Mouse (Mus musculus) midbrain, embryonic 15.5 days (tissue): ENCODE measurements at regions not wholly inside any gene's neighbourhood (a gene's known extent, or its start where the extent isn't known, plus 50 kb on each side); places are given as distances from the start of the nearest gene placed in this dataset.

Source experiments
- ATAC-seq: fragments of 200-750 bp; cut with Nextera tagmentation; replicated peaks from 2 replicates; pipeline ENCODE4 v1.8.0; 2017; ENCODE audit warnings: moderate TSS enrichment
- H3K27ac ChIP-seq: fragments of 300-500 bp; sonication (generic); 2 replicates; pipeline ENCODE4 v1.5.1; 2015; ENCODE audit warnings: mild to moderate bottlenecking, inconsistent platforms
- H3K27me3 ChIP-seq: fragments of 300-500 bp; sonication (generic); replicated peaks from 2 replicates; pipeline ENCODE4 v1.6.1; 2015; ENCODE audit warnings: inconsistent platforms
- H3K36me3 ChIP-seq: fragments of 300-500 bp; sonication (generic); replicated peaks from 2 replicates; pipeline ENCODE4 v1.6.1; 2015; ENCODE audit warnings: inconsistent platforms
- H3K4me1 ChIP-seq: fragments of 300-500 bp; sonication (generic); 2 replicates; pipeline ENCODE4 v1.6.1; 2015; ENCODE audit warnings: inconsistent platforms
- H3K4me2 ChIP-seq: fragments of 300-500 bp; sonication (generic); 2 replicates; pipeline ENCODE4 v1.6.1; 2015; ENCODE audit warnings: inconsistent platforms, mild to moderate bottlenecking, moderate library complexity
- H3K4me3 ChIP-seq: fragments of 300-500 bp; sonication (generic); 2 replicates; pipeline ENCODE4 v1.5.1; 2015; ENCODE audit warnings: mild to moderate bottlenecking, inconsistent platforms
- H3K9ac ChIP-seq: fragments of 300-500 bp; sonication (generic); 2 replicates; pipeline ENCODE4 v1.6.1; 2015; ENCODE audit warnings: mild to moderate bottlenecking, inconsistent platforms
- H3K9me3 ChIP-seq: fragments of 300-500 bp; sonication (generic); 2 replicates; pipeline ENCODE4 v1.6.1; 2016; ENCODE audit warnings: inconsistent platforms
- WGBS: fragments of 180-500 bp; shearing (Covaris S2); methylation state at CpG from one replicate; pipeline ENCODE4 v1.1.7; 2015; ENCODE audit warnings: mixed read lengths; 5-methylcytosine and 5-hydroxymethylcytosine counted together

DNA sequence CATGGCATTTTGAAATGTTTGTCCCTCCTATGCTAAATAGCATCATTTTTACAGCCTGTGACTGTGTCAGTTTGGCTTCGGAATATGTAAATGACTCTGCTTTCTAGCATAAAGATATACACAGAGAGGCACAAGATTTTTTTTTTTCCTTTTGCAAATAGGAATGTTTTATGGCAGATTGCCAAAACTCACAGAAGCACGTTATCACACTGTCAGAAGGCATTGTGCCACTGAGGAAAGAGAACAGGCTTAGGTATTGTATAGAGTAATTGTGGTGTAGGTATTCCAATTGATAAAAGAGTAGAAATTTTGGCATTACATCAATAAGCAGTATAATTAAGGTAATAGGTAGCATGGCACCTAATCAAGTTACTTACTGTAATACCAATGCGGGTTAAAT is 988.5 kb upstream of the Tenm2 start:
- Histone ChIP-seq H3K4me3 (no peak overlapping the region), H3K36me3 (no peaks in the 10 kb centered on the region), H3K27me3 (no peaks in the 10 kb centered on the region), H3K4me1 (0 out of 2 replicates have a peak, but pooled peaks cover 3% of the 10 kb centered on the region), H3K9ac (no peak overlapping the region), H3K9me3 (no peaks in the 10 kb centered on the region), H3K27ac (no peak overlapping the region), H3K4me2 (no peak overlapping the region)
- 50% methylated on average over 3 of the region's 3 CpGs for WGBS
- no peak; the same call in 1 of the 2 replicates for ATAC-seq

DNA sequence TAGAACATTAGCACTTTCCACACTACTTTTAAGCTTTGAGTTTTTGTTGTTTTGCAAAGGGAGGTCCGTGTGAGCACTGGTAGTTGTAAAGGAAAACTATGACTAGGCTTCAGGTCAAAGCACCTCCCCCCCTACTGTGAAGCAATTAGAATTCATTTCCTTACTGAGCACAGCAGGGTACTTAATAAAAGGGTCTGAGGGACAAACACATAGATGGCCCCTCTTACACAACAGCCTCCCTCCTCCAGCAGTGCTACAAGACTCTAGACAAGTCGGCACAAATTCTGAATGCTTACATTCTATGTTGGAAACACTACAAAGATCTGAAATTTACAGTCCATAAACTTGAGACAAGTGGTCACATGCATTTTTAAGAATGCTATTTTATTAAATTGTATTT is 967.6 kb upstream of the Tenm2 start:
- 25% methylated on average over 2 of the region's 2 CpGs for WGBS
- no peak for ATAC-seq
- H3K4me1 ChIP-seq = no peaks in the 10 kb centered on the region
- H3K4me2 ChIP-seq = no peak overlapping the region
- no peaks in the 10 kb centered on the region for H3K9me3 ChIP-seq
- H3K27ac ChIP-seq = no peak overlapping the region
- H3K4me3 ChIP-seq = no peak overlapping the region
- no peaks in the 10 kb centered on the region for H3K36me3 ChIP-seq
- no peaks in the 10 kb centered on the region for H3K27me3 ChIP-seq
- no peak overlapping the region for H3K9ac ChIP-seq

DNA sequence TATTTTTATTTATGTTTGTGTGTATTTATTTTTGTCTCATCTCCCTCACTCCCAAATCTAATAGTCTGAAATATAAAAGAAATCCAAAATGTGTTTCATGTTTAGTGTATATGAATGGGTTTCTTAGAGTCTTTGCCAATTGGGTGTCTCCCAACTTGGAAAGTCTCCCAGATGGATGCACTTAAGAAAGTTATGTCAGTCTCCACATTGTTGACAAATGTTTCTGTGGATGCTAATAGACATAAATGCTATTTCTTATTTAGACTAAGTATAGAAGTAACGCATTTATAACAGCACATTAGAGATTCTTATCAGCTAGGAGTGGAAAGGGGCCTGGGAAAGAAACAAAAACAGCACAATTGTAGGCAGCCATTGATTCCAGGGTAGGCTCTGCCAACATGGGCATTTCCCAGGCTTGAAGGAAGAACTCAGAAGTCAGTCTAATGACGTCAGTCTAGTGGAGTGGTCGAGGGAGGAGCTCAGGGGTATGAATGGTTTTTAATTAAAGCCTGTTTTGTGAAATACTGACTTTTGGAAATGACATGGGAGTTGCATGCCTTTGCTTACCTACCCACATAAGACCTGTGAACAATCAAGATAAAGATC is 965.5 kb upstream of the Tenm2 start:
- no peak overlapping the region for H3K4me2 ChIP-seq
- H3K27me3 ChIP-seq = no peaks in the 10 kb centered on the region
- H3K9ac ChIP-seq = no peak overlapping the region
- no peaks in the 10 kb centered on the region for H3K4me1 ChIP-seq
- ATAC-seq = no peak
- H3K27ac ChIP-seq = no peak overlapping the region
- no peaks in the 10 kb centered on the region for H3K9me3 ChIP-seq
- H3K4me3 ChIP-seq = no peak overlapping the region
- no peaks in the 10 kb centered on the region for H3K36me3 ChIP-seq
- WGBS = 73% methylated on average over 3 of the region's 3 CpGs

DNA sequence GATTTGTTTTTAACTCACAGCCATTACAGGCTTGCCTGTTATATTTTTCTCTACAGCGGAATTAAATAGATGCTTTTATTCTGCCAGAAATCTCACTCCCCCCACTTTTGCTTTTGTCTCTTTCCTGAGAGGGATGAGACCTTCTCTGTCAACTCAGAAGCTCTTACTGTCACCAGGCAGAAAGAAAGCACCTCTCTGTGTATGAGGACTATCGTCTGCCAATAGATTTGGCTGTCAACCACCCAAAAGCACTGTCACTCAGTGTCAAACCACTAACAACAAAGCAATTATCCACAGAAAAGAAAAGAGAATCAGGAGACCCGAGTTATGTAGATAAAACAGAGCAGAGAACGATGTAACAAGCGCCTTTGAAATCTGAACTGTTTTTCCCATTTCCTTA is 958.0 kb upstream of the Tenm2 start:
- Histone ChIP-seq H3K9ac (no peak overlapping the region), H3K4me1 (0 out of 2 replicates have a peak, but pooled peaks cover 3% of the 10 kb centered on the region), H3K27ac (no peak overlapping the region), H3K27me3 (no peaks in the 10 kb centered on the region), H3K4me2 (no peak overlapping the region), H3K4me3 (no peak overlapping the region), H3K9me3 (no peaks in the 10 kb centered on the region), H3K36me3 (no peaks in the 10 kb centered on the region)
- WGBS = 27% methylated on average over 5 of the region's 5 CpGs
- ATAC-seq = no peak

DNA sequence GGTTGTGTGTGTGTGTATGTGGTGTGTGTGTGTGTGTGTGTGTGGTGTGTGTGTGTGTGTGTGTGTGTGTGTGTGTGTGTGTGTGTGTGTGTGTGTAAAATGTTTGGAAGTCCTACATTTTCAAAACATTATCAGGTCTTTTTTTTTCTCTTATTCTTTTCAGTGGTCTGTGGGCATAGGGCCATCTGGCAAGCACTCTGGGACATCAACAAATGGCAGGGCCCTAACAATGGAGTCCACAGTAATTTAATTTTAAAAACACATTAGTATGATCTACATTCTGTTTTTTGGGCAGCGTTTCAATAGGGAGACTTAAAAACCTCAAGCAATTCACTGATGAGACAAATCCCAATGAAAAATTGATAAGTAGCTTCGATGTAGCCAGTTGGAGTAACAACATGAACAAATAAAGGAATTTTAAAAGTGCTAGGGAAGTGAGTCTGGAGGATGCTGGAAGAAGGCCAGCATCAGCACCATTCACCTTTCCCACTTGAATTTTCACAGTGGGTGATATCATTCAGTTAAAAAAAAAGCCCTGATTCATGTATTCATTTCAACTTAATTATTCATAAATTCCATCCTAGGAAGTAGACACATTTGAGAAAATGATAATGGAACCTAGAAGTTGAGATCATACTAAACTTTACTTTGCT is 956.3 kb upstream of the Tenm2 start:
- 35% methylated on average over 2 of the region's 2 CpGs for WGBS

DNA sequence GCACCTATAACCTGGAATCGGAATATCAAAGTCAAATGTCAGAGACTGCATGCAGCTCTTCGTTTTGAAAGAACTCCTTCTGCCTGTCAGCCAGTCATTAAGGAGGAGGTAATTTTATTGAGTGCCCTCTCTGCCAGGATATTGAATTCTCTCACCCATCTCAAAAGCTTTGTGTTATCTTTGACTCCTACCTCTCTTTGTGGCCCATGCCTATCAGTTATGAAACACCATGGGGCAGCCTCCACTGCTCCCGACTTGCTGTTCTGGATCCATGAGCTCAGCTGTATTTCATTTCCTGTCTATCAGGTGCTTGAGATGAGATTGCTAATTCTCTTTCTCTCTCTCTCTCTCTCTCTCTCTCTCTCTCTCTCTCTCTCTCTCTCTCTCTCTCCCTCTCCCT is 955.7 kb upstream of the Tenm2 start:
- Histone ChIP-seq H3K36me3 (no peaks in the 10 kb centered on the region), H3K9me3 (no peaks in the 10 kb centered on the region), H3K27ac (no peak overlapping the region), H3K4me3 (no peak overlapping the region), H3K27me3 (no peaks in the 10 kb centered on the region), H3K4me2 (no peak overlapping the region), H3K9ac (no peak overlapping the region), H3K4me1 (0 out of 2 replicates have a peak, but pooled peaks cover 3% of the 10 kb centered on the region)
- 50% methylated on average over 3 of the region's 3 CpGs for WGBS
- ATAC-seq = no peak

More for the DNA sequence above, 956.3 kb upstream of the Tenm2 start:
- Histone ChIP-seq H3K4me3 (no peak overlapping the region), H3K4me2 (no peak overlapping the region), H3K4me1 (0 out of 2 replicates have a peak, but pooled peaks cover 3% of the 10 kb centered on the region), H3K9me3 (no peaks in the 10 kb centered on the region), H3K36me3 (no peaks in the 10 kb centered on the region), H3K9ac (no peak overlapping the region), H3K27me3 (no peaks in the 10 kb centered on the region), H3K27ac (no peak overlapping the region)
- ATAC-seq = no peak

DNA sequence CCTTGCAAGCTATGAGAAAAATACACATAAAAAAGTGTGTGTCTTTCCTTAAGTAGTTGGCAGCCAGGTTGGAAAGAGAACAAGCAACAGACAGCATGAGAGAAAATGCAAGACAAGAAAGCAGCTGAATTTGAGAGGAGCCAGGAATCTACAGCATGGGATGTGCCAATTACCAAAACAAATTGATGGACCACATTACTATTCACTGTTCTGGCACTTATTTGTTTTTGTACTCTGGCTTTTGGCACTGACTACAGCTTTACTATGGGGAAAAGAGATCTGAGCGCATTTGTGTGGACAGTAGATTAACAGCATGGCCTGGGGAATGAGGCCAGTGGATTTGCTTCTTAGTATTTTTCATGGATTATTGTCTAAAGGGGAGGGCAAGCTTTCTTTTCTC is 935.0 kb upstream of the Tenm2 start:
- Histone ChIP-seq H3K36me3 (no peaks in the 10 kb centered on the region), H3K4me2 (no peak overlapping the region), H3K4me1 (no peaks in the 10 kb centered on the region), H3K27me3 (no peaks in the 10 kb centered on the region), H3K9me3 (no peaks in the 10 kb centered on the region), H3K27ac (no peak overlapping the region), H3K4me3 (no peak overlapping the region), H3K9ac (no peak overlapping the region)
- 30% methylated on average over 1 of the region's 1 CpGs for WGBS
- ATAC-seq = no peak; the same call in 1 of the 2 replicates

DNA sequence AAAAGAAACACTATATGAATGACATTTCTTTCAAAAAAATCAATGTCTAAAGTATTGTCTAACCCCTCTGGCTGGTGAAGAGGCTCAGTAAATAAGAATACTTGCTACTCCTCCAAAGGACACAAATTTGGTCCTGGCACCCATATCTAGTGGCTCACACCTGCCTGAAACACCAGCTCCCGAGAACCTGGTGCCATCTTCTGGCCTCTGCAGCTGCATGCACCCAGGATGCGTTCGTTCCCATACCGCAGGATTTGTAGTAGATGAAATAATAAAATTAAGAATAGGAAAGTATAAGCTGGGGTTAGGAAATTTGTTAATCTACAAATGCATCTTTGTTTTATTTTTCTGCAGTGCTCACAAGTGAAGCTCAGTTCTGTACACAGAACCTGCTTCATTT is 922.5 kb upstream of the Tenm2 start:
- no peaks in the 10 kb centered on the region for H3K36me3 ChIP-seq
- no peak overlapping the region for H3K4me3 ChIP-seq
- WGBS = 93% methylated on average over 4 of the region's 4 CpGs
- no peak overlapping the region for H3K9ac ChIP-seq
- no peak for ATAC-seq
- no peak overlapping the region for H3K27ac ChIP-seq
- H3K4me2 ChIP-seq = no peak overlapping the region
- no peaks in the 10 kb centered on the region for H3K27me3 ChIP-seq
- no peaks in the 10 kb centered on the region for H3K9me3 ChIP-seq
- H3K4me1 ChIP-seq = no peaks in the 10 kb centered on the region

DNA sequence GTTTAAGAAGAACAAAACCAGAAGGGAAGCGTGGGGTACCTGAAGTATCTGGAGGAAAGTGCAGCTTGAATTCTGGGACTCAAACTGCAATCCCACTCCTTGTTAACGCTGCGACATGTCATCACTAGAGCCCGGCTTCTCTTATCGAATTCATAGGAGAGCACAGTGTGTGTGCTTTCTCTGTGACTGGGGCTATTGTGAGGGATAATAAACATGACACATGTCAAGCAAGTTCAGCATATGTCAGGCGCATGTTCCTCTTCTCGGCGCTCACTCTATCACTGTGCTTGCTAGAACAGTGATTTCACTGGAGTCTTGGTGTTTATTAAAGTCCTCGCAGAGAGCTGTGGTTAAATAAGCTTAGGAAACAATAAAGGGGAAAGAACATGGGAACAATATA is 921.2 kb upstream of the Tenm2 start:
- ATAC-seq = no peak
- no peaks in the 10 kb centered on the region for H3K9me3 ChIP-seq
- H3K36me3 ChIP-seq = no peaks in the 10 kb centered on the region
- no peak overlapping the region for H3K4me2 ChIP-seq
- H3K27me3 ChIP-seq = no peaks in the 10 kb centered on the region
- H3K4me1 ChIP-seq = no peaks in the 10 kb centered on the region
- no peak overlapping the region for H3K27ac ChIP-seq
- 74% methylated on average over 9 of the region's 9 CpGs for WGBS
- no peak overlapping the region for H3K9ac ChIP-seq
- no peak overlapping the region for H3K4me3 ChIP-seq

DNA sequence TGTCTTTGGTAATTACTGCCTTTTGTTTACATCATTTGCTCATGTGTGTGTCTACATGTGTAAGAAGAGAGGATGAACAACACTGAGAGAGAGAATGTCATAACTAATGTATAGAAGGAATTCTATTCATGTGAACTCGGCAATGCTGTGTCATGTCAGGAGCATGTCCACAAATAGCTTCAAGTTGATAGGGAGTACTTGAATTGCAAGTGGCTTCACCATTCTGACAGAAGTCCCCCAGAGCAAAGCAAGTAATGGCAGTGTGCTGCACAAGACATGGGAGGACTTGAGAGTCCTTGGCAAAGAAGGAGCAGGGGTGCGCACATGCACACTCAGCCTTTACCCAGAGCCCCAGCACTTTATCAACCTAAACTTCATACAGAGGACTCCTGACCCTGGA is 919.9 kb upstream of the Tenm2 start:
- no peak overlapping the region for H3K4me2 ChIP-seq
- no peak for ATAC-seq
- no peaks in the 10 kb centered on the region for H3K36me3 ChIP-seq
- no peaks in the 10 kb centered on the region for H3K27me3 ChIP-seq
- 90% methylated on average over 2 of the region's 2 CpGs for WGBS
- H3K4me3 ChIP-seq = no peak overlapping the region
- no peaks in the 10 kb centered on the region for H3K9me3 ChIP-seq
- H3K9ac ChIP-seq = no peak overlapping the region
- H3K4me1 ChIP-seq = no peaks in the 10 kb centered on the region
- H3K27ac ChIP-seq = no peak overlapping the region

DNA sequence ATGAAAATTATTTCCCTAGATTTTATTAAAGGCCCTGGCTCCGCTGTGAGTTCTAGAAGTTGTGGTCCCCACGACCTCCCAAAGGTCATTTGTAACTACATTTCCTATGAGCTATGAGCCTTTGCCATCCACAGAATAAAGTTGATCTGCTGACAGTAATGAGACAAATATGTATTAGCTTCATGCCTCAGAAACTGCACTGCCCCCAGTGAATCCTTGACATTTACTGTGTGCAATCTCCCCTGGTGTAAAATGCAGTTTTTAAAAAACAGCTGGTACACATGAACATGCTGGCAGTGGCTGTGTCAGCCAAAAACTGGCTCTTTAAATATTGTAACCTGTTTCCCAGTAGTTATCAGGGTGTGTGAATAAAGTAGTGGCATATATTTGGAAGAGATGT is 907.7 kb upstream of the Tenm2 start:
- Histone ChIP-seq H3K4me2 (no peak overlapping the region), H3K4me3 (no peak overlapping the region), H3K9ac (no peak overlapping the region), H3K27me3 (no peaks in the 10 kb centered on the region), H3K27ac (no peak overlapping the region), H3K9me3 (no peaks in the 10 kb centered on the region), H3K36me3 (no peaks in the 10 kb centered on the region), H3K4me1 (no peaks in the 10 kb centered on the region)
- 86% methylated on average over 2 of the region's 2 CpGs for WGBS
- no peak for ATAC-seq

DNA sequence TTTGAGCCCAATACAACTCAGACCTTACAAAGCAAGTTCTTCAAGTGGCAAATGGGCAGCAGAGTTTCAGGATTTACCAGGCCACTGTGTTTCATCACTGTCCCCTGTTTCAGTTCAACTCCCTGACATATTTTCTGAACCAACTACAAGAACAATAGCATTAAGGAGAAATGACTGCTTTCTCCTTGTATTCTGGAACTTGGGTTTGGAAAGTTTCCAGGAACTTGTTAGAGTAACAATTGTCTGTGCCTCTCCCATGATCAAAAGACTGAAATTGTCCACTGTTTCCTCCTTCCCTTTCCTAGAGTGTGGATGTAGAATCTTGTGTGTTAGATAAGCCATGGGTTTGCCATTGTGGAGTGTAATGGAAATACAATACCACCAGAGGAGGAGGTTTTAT is 893.1 kb upstream of the Tenm2 start:
- Histone ChIP-seq H3K9ac (no peak overlapping the region), H3K4me1 (no peaks in the 10 kb centered on the region), H3K27me3 (no peaks in the 10 kb centered on the region), H3K4me3 (no peak overlapping the region), H3K4me2 (no peak overlapping the region), H3K27ac (no peak overlapping the region), H3K36me3 (no peaks in the 10 kb centered on the region), H3K9me3 (no peaks in the 10 kb centered on the region)
- ATAC-seq = no peak

DNA sequence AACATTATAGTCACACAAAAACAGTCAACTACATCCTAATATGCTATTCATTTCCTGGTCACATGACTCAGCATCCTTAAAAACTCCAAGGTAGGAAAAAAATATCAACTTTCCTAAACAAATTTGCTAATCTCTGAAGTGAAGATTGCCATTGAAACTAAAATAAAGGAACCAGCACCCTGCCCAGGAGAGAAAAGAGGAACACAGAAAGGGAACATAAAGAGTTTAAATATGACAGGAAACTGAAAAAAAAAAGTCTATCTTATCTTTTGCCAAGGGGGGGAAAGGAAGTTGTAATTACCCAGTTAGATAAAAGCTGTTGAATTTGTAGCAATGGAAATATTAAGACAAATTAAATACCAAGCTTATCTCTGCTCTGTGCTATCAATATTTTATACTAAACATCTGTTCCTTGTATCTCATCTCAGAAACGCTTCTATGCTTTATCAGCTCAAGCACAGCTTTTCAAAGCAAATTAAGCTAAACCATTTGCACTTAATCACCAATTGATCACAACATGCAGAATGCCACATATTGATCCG is 888.1 kb upstream of the Tenm2 start:
- Histone ChIP-seq H3K4me1 (no peaks in the 10 kb centered on the region), H3K27me3 (no peaks in the 10 kb centered on the region), H3K4me3 (no peak overlapping the region), H3K27ac (no peak overlapping the region), H3K36me3 (no peaks in the 10 kb centered on the region), H3K4me2 (no peak overlapping the region), H3K9ac (no peak overlapping the region), H3K9me3 (no peaks in the 10 kb centered on the region)
- WGBS = 71% methylated on average over 2 of the region's 2 CpGs
- ATAC-seq = no peak
